Mouse (Mus musculus): Measurements from ENCODE around the gene Nod1. TPM values are rescaled to one million over a fixed set of nuclear protein-coding genes. Genes with fewer than 3 reads are reported as not detected.
A peak's percentile ranks its signal among the peaks of the same experiment; 100 is the strongest.
"Not testable (repeated sequence)": the region's sequence is repeated elsewhere in the genome, so short reads cannot be mapped to it uniquely, and the experiment has no call there.

Nod1 gene
- total RNA-seq, 2 experiments from 2014 or later: 2.5 to 2.7 TPM

DNA sequence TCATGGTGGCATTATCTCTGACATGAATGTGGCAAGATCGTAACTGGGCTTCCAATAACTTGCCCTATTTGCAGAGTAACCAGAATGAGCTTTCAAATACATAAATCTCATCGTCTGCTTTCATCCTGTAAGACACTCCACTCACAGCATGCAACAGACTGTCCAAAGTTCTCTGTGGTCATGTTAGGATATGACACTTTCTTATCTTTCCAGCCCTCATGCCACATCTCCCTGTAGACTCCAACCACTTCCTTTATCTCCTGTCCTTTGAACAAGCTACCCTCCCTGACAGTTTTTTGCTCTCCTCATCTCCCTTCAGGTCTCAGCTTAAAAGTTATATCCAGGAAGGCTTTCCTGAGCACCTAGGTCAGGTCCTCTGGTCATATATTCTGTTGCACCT is 18.8 kb upstream of the Nod1 start:
- DNase-seq (ENCODE audit: extremely low spot score in 1 of 2, low spot score in 2 of 2): no peak
- intact Hi-C loops (cut with DNase I): loop anchor here (5.0 to 10.0 kb wide), 2 partner anchors 176 to 284 kb away; partner anchors contain the start of gene Znrf2

- no peak for DNase-seq (ENCODE audit: extremely low spot score in 1 of 2, low spot score in 2 of 2)
- intact Hi-C loops (cut with DNase I): no loop called here
Observed at GRCm38 (mm10) chr6:54988141-54988540, 15.7 kb upstream of the Nod1 start.

- no peak for DNase-seq (ENCODE audit: extremely low spot score in 1 of 2, low spot score in 2 of 2)
- intact Hi-C loops (cut with DNase I): no loop called here
Observed at GRCm38 (mm10) chr6:54984096-54984495, 11.7 kb upstream of the Nod1 start.

DNA sequence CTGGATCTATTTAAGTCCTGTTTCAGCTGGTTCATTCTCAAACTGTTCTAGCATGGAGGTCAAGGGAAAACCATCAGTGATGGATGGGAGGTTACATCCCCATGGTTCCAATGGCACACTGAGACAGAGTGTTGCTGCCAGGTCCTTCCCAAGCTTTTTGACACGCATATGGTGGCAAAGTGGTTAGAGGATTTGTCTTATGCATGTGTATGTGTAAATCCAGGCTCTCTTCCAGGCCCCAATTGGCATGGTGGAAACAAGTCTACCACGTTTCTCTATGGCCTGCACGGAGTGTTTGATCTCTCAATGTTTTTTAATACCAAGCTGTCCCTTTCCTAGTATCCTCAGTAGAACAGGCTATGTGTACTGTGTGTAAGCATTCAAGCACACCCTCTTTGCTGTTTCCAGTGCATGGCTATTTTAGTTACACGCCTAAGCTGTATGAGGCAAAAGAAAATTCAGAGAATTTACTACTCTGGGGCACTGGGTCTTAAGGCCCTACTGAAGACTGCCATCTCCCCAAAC is 11.2 kb upstream of the Nod1 start:
- no peak for DNase-seq (ENCODE audit: extremely low spot score in 1 of 2, low spot score in 2 of 2)
- intact Hi-C loops (cut with DNase I): no loop called here

DNA sequence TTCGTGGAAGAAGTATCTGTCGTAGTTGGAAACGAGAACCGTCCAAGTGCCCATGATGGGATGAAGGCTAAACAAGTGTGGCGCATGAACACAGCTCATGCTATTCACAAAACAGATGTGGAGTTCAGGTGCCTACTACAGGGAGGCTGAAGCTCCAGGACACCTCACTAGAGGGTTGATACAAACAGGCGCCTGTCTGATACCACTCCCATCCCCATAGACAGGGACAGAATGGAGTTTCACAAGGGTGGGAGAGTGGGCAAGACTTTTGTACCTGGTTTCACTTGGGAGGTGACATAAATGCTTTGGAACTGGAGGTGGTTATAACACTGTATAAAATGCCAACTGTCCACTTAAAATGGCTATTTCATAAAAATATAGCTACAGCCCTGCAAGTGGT is 7.0 kb upstream of the Nod1 start:
- intact Hi-C loops (cut with DNase I): no loop called here

GRCm38 (mm10) chr6:54975616-54976015 is 3.2 kb upstream of the Nod1 start:
- no peak for DNase-seq (ENCODE audit: extremely low spot score in 1 of 2, low spot score in 2 of 2)
- intact Hi-C loops (cut with DNase I): no loop called here

More for the DNA sequence above, 7.0 kb upstream of the Nod1 start:
- no peak for DNase-seq (ENCODE audit: extremely low spot score in 1 of 2, low spot score in 2 of 2)

DNA sequence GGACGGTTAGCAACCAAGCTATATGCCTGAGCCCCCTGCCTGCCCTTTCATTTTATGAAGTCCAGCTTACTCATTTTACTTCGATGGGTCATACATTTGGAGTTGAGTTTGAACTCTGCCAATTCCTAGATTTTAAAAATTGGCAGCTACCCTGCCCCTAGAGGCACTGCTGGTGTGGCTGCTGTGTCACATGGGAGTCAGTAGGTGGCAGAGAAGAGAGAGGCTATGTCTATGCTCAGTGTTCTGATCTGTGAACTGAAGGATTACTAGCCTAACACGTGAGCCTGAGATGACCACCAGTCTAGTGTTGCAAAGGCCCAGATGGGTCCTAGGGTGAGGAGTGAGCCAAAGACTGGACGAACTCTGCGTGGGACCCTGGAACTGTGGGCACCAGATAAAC is 2.1 kb upstream of the Nod1 start:
- DNase-seq (ENCODE audit: extremely low spot score in 1 of 2, low spot score in 2 of 2): no peak
- intact Hi-C loops (cut with DNase I): loop anchor here (5.0 kb wide), 1 partner anchor 57 kb away; no protein-coding TSS in a partner anchor

DNA sequence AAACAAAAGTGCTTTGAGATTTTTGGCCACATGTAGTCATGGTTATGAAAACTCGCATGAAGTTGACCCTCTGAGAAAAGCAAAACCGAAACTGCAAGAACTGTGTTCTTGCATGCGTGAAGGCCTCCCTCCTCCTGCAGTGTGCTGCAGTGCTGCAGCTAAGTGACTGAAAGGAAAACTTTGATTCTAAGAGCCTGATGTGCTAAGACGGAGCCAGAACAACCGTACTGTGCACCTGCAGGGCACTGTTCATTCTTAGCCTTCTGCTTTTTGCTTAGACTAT is 458 bp upstream of the Nod1 start:
- DNase-seq (ENCODE audit: extremely low spot score in 1 of 2, low spot score in 2 of 2): no peak
- intact Hi-C loops (cut with DNase I): loop anchor here (5.0 kb wide), 1 partner anchor 56 kb away; no protein-coding TSS in a partner anchor

DNA sequence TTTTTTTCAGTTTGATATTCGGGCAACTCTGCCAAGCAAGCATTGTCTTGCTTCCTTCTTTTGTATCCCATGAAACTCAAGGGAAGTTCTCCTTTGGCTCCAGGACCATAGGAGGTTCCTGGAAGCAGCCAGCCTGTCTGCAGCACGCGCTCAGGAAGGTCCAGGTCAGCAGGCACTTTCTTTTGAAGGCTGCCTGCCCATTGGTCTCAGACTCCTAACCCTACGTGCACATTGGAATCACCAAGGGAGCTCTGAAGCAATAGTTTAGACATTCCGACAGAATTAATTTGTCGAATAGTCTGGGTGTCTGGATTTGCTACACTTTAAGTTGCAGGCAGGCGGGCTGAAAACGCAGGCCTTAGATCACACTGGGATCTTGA is 691 bp downstream of the Nod1 start:
- intact Hi-C loops (cut with DNase I): loop anchor here (5.0 kb wide), 1 partner anchor 54 kb away; no protein-coding TSS in a partner anchor
- peak in 1 of 2 experiments; percentile 38 for DNase-seq (ENCODE audit: extremely low spot score in 1 of 2, low spot score in 2 of 2)

DNA sequence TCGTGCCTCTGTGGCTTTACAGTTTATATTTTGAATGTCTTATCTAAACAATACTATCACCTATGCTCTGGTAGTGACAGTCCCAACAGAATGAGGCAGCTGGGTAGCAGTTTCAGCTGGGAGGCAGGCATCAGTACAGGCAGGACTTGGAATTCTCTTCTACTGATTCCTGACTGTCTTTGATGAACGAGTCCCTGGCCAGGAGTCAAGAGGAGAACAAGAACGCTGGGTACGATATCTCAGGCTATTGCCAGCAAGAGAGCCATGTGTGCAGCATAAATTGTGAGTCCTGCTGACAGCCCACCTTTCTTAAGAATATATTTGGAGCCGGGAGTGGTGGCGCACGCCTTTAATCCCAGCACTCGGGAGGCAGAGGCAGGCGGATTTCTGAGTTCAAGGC is 1.9 kb downstream of the Nod1 start:
- DNase-seq (ENCODE audit: extremely low spot score in 1 of 2, low spot score in 2 of 2): no peak
- intact Hi-C loops (cut with DNase I): loop anchor here (5.0 kb wide), 1 partner anchor 53 kb away; no protein-coding TSS in a partner anchor

DNA sequence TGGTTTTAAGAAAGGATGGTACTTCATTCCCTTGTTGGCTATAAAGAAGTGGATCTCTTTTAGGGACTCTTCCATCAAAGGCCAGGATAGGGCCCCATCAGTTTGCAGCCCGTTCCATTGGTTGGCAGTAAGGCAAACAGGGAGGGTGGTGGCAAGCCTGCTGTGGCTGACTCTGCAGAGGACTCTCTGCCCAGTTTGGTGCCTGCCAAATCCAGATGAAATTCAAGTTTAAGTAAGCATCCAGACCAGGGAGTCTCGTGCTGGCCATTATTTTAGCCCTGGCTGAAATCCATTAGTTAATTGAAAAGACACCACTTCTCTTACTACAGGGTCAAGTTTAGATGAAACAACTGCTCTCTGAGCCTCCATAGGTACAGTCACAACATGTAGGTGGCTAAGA is 2.6 kb downstream of the Nod1 start:
- DNase-seq (ENCODE audit: extremely low spot score in 1 of 2, low spot score in 2 of 2): no peak
- intact Hi-C loops (cut with DNase I): loop anchor here (5.0 kb wide), 1 partner anchor 52 kb away; no protein-coding TSS in a partner anchor

DNA sequence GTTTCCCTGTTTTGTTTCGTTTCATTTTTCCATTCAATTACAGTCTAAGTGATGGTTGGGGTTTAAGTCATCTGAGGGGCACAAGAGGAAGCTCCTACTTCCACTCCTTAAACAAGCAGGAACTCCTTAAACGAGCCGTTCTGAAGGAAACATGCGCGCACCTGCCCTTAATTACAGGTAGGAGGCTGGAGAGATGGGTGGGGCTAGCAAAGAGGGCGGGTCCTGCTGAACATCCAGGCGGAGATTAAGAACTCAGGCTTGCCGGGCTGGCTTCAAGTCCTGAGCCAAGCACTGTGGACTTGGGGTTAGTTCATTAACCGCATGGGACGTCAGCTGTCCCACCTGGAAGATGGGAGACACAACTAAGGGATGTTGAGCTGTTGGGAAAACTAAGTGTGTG is 4.8 kb downstream of the Nod1 start:
- intact Hi-C loops (cut with DNase I): no loop called here
- DNase-seq (ENCODE audit: extremely low spot score in 1 of 2, low spot score in 2 of 2): no peak

- DNase-seq (ENCODE audit: extremely low spot score in 1 of 2, low spot score in 2 of 2): no peak
- intact Hi-C loops (cut with DNase I): no loop called here
Observed at GRCm38 (mm10) chr6:54965234-54965633, 7.2 kb downstream of the Nod1 start.

DNA sequence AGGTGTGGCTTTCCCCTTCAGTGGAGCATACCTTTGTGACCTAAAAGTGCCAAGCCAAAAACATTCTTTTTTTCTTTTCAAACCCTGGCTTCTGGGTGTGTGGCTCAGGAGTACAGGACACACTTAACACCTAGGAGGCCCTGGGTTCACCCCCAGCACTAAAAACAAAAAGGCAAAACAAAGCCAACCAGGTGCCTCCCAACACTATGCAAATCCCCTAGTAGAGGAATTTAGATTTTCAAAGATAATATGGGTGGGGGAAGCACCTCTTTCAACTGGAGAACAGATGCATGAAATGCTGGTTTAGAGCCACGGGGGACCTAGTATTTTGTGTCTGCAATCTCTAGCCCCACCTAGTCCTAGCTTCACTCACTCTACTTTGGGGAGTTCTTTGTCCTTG is 7.7 kb downstream of the Nod1 start:
- intact Hi-C loops (cut with DNase I): no loop called here
- DNase-seq (ENCODE audit: extremely low spot score in 1 of 2, low spot score in 2 of 2): no peak

- DNase-seq (ENCODE audit: extremely low spot score in 1 of 2, low spot score in 2 of 2): no peak
- intact Hi-C loops (cut with DNase I): no loop called here
Observed at GRCm38 (mm10) chr6:54963599-54963998, 8.8 kb downstream of the Nod1 start.

DNA sequence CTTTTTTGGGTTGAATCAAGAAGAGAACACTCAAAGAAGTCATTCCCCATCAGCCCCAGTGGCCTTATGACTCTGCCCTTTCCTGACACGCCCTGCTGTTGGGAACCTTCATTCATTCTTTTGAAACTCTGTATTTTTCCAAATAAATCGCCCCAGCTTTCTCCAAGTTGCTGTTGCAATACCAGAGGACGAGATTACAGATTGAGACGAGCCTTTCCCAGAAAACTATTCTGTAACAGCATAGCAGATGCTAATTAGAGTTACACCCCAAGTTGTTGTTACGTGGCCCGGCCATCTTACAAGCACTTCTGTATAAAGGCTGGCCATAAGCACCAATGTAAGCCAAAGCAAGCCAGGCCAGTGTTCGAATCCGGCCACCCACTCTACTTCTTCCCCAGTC is 14.8 kb downstream of the Nod1 start:
- intact Hi-C loops (cut with DNase I): no loop called here
- no peak for DNase-seq (ENCODE audit: extremely low spot score in 1 of 2, low spot score in 2 of 2)

- DNase-seq (ENCODE audit: extremely low spot score in 1 of 2, low spot score in 2 of 2): no peak
- intact Hi-C loops (cut with DNase I): no loop called here
Observed at GRCm38 (mm10) chr6:54956425-54956824, 16.0 kb downstream of the Nod1 start.

- intact Hi-C loops (cut with DNase I): no loop called here
- DNase-seq (ENCODE audit: extremely low spot score in 1 of 2, low spot score in 2 of 2): no peak
Observed at GRCm38 (mm10) chr6:54955949-54956348, 16.5 kb downstream of the Nod1 start.

GRCm38 (mm10) chr6:54954659-54955414 is 17.6 kb downstream of the Nod1 start:
- DNase-seq (ENCODE audit: extremely low spot score in 1 of 2, low spot score in 2 of 2): no peak
- intact Hi-C loops (cut with DNase I): no loop called here

GRCm38 (mm10) chr6:54953399-54953798 is 19.0 kb downstream of the Nod1 start:
- DNase-seq (ENCODE audit: extremely low spot score in 1 of 2, low spot score in 2 of 2); intact Hi-C loops (cut with DNase I): not testable (repeated sequence)

- DNase-seq (ENCODE audit: extremely low spot score in 1 of 2, low spot score in 2 of 2): no peak
- intact Hi-C loops (cut with DNase I): no loop called here
Observed at GRCm38 (mm10) chr6:54952542-54952941, 19.9 kb downstream of the Nod1 start.

All from left cerebral cortex, postnatal 10 days (tissue).